Mouse (Mus musculus) forebrain, embryonic 11.5 days (tissue): ENCODE data around the gene Gm21961. TPM values are rescaled to one million over a fixed set of nuclear protein-coding genes. Genes with fewer than 3 reads are reported as not detected.
A peak's percentile ranks its signal among the peaks of the same experiment; 100 is the strongest.
"Not testable (repeated sequence)": the region's sequence is repeated elsewhere in the genome, so short reads cannot be mapped to it uniquely, and the experiment has no call there.

Source experiments
- ATAC-seq: fragments of 200-750 bp; cut with Nextera tagmentation; replicated peaks from 2 replicates; pipeline ENCODE4 v1.8.0; 2017; ENCODE audit warnings: moderate TSS enrichment; ENCODE audit not compliant: low FRiP score
- DNase-seq: peaks from one replicate; pipeline ENCODE4 v3.0.0-alpha.2; 2017; ENCODE audit warnings: low spot score
- H3K27ac ChIP-seq: fragments of 300-500 bp; sonication (generic); 2 replicates; pipeline ENCODE4 v1.5.1; 2014; ENCODE audit warnings: low read depth, low read length
- H3K27me3 ChIP-seq: fragments of 300-500 bp; sonication (generic); 2 replicates; pipeline ENCODE4 v1.6.1; 2014; ENCODE audit warnings: mild to moderate bottlenecking, low read length, mixed read lengths; ENCODE audit not compliant: control insufficient read depth, insufficient read depth
- H3K36me3 ChIP-seq: fragments of 300-500 bp; sonication (generic); 2 replicates; pipeline ENCODE4 v1.6.1; 2014; ENCODE audit warnings: mild to moderate bottlenecking, low read length, moderate library complexity, mixed read lengths; ENCODE audit not compliant: control insufficient read depth, insufficient read depth
- H3K4me1 ChIP-seq: fragments of 300-500 bp; sonication (generic); replicated peaks from 2 replicates; pipeline ENCODE4 v1.6.1; 2014; ENCODE audit warnings: low read length, mixed read lengths; ENCODE audit not compliant: control insufficient read depth, insufficient read depth
- H3K4me2 ChIP-seq: fragments of 300-500 bp; sonication (generic); 2 replicates; pipeline ENCODE4 v1.6.1; 2014; ENCODE audit warnings: low read depth, mild to moderate bottlenecking, low read length, moderate library complexity, mixed read lengths; ENCODE audit not compliant: severe bottlenecking
- H3K4me3 ChIP-seq: fragments of 300-500 bp; sonication (generic); 2 replicates; pipeline ENCODE4 v1.5.1; 2014; ENCODE audit warnings: low read depth, low read length
- H3K9ac ChIP-seq: fragments of 300-500 bp; sonication (generic); 2 replicates; pipeline ENCODE4 v1.6.1; 2014; ENCODE audit warnings: low read length
- H3K9me3 ChIP-seq: fragments of 300-500 bp; sonication (generic); 2 replicates; pipeline ENCODE4 v1.6.1; 2016; ENCODE audit warnings: low read length, mixed read lengths; ENCODE audit not compliant: control insufficient read depth
- WGBS: fragments of 180-500 bp; shearing (Covaris S2); extraction: QIAGEN DNeasy Blood & Tissue Kit; methylation state at CpG from one replicate; pipeline ENCODE4 v1.1.7; 2014; 5-methylcytosine and 5-hydroxymethylcytosine counted together
- polyA plus RNA-seq: library from polyadenylated mRNA; unstranded; fragments of >200 nt; fragmentation: Nextera tagmentation; extraction: Ambion mirVana; gene quantifications from 2 replicates; pipeline ENCODE4 v1.2.1, GENCODE M21; 2014

Gm21961 gene
- not detected in 2 replicates for polyA plus RNA-seq

- DNase-seq (no peak), ATAC-seq (no peak)
- no peaks in the 10 kb centered on the region for H3K9me3 ChIP-seq
- 94% methylated on average over 5 of the region's 5 CpGs for WGBS
- no peak within 1 kb of the TSS for H3K9ac ChIP-seq
- H3K36me3 ChIP-seq, result no peaks in the 10 kb centered on the region
- H3K4me1 ChIP-seq, result no peaks in the 10 kb centered on the region
- no peak within 1 kb of the TSS for H3K27ac ChIP-seq
- no peak within 1 kb of the TSS for H3K4me3 ChIP-seq
- no peak within 1 kb of the TSS for H3K4me2 ChIP-seq
- no peaks in the 10 kb centered on the region for H3K27me3 ChIP-seq
These were observed at the start of gene Gm21961 for GRCm38 (mm10) chr15:65014804-65015203. TSS of gene Gm21961 (minus strand) at chr15:65014904.

GRCm38 (mm10) chr15:65041999-65042398 is 27.3 kb upstream of the Gm21961 start:
- Histone ChIP-seq H3K4me1 (no peaks in the 10 kb centered on the region), H3K27ac (no peak overlapping the region), H3K27me3 (no peaks in the 10 kb centered on the region), H3K9me3 (no peaks in the 10 kb centered on the region), H3K9ac (no peak overlapping the region), H3K4me2 (no peak overlapping the region), H3K36me3 (no peaks in the 10 kb centered on the region), H3K4me3 (no peak overlapping the region)
- WGBS, result 32% methylated on average over 4 of the region's 4 CpGs
- no peak for DNase-seq
- ATAC-seq, result 0 out of 2 replicates have a peak, but pooled peaks have one; percentile 33

- not testable (repeated sequence) for H3K9ac ChIP-seq, H3K36me3 ChIP-seq, H3K4me2 ChIP-seq, H3K4me3 ChIP-seq, H3K27me3 ChIP-seq, H3K4me1 ChIP-seq, H3K27ac ChIP-seq, ATAC-seq, DNase-seq, H3K9me3 ChIP-seq
These were observed 24.5 kb upstream of the Gm21961 start for GRCm38 (mm10) chr15:65039216-65039615.

GRCm38 (mm10) chr15:65017971-65018370 is 3.3 kb upstream of the Gm21961 start:
- no peaks in the 10 kb centered on the region for H3K27me3 ChIP-seq
- H3K4me2 ChIP-seq, result no peak overlapping the region
- DNase-seq (no peak), ATAC-seq (no peak)
- no peaks in the 10 kb centered on the region for H3K9me3 ChIP-seq
- H3K4me3 ChIP-seq, result no peak overlapping the region
- no peak overlapping the region for H3K9ac ChIP-seq
- WGBS, result 83% methylated on average over 1 of the region's 1 CpGs
- H3K36me3 ChIP-seq, result no peaks in the 10 kb centered on the region
- H3K4me1 ChIP-seq, result no peaks in the 10 kb centered on the region
- H3K27ac ChIP-seq, result no peak overlapping the region

GRCm38 (mm10) chr15:65006177-65006576 is 8.5 kb downstream of the Gm21961 start:
- Histone ChIP-seq H3K4me1 (no peaks in the 10 kb centered on the region), H3K27ac (no peak overlapping the region), H3K36me3 (no peaks in the 10 kb centered on the region), H3K4me2 (no peak overlapping the region), H3K4me3 (no peak overlapping the region), H3K27me3 (no peaks in the 10 kb centered on the region), H3K9ac (no peak overlapping the region), H3K9me3 (no peaks in the 10 kb centered on the region)
- ATAC-seq (no peak), DNase-seq (no peak)

- Histone ChIP-seq H3K36me3 (no peaks in the 10 kb centered on the region), H3K9me3 (no peaks in the 10 kb centered on the region), H3K27ac (no peak overlapping the region), H3K4me2 (no peak overlapping the region), H3K9ac (no peak overlapping the region), H3K27me3 (no peaks in the 10 kb centered on the region), H3K4me1 (no peaks in the 10 kb centered on the region), H3K4me3 (no peak overlapping the region)
- WGBS, result 84% methylated on average over 4 of the region's 4 CpGs
- ATAC-seq, result no peak
- DNase-seq, result no peak
These were observed 20.2 kb downstream of the Gm21961 start for GRCm38 (mm10) chr15:64994498-64994897.

- Histone ChIP-seq H3K4me1 (no peaks in the 10 kb centered on the region), H3K4me3 (no peak overlapping the region), H3K4me2 (no peak overlapping the region), H3K9ac (no peak overlapping the region), H3K27me3 (no peaks in the 10 kb centered on the region), H3K27ac (no peak overlapping the region), H3K9me3 (no peaks in the 10 kb centered on the region), H3K36me3 (no peaks in the 10 kb centered on the region)
- 71% methylated on average over 2 of the region's 2 CpGs for WGBS
- no peak for ATAC-seq
- DNase-seq, result no peak
These were observed 34.7 kb downstream of the Gm21961 start for GRCm38 (mm10) chr15:64979976-64980375.

GRCm38 (mm10) chr15:64976044-64976805 is 38.5 kb downstream of the Gm21961 start:
- no peaks in the 10 kb centered on the region for H3K9me3 ChIP-seq
- H3K4me2 ChIP-seq, result no peak overlapping the region
- H3K9ac ChIP-seq, result no peak overlapping the region
- H3K36me3 ChIP-seq, result no peaks in the 10 kb centered on the region
- WGBS, result 90% methylated on average over 7 of the region's 7 CpGs
- no peak overlapping the region for H3K27ac ChIP-seq
- H3K27me3 ChIP-seq, result no peaks in the 10 kb centered on the region
- DNase-seq (no peak), ATAC-seq (no peak)
- H3K4me1 ChIP-seq, result no peaks in the 10 kb centered on the region
- no peak overlapping the region for H3K4me3 ChIP-seq
